Mouse (Mus musculus): Measurements from ENCODE around the gene Rnf186.
"Not testable (repeated sequence)": the region's sequence is repeated elsewhere in the genome, so short reads cannot be mapped to it uniquely, and the experiment has no call there.

The Rnf186 gene

GRCm38 (mm10) chr4:138972139-138972826 is 5.4 kb downstream of the Rnf186 start:
- DNase-seq (ENCODE audit: low spot score in 2 of 2): peak; percentile 64 to 71

- peak; percentile 64 to 68 for DNase-seq (ENCODE audit: low spot score in 2 of 2)
Observed at GRCm38 (mm10) chr4:138972827-138973718, 6.2 kb downstream of the Rnf186 start, which contains the start of gene Tmco4. TSS of gene Tmco4 (plus strand) at chr4:138972888.

GRCm38 (mm10) chr4:138973719-138974115 is 6.8 kb downstream of the Rnf186 start:
- DNase-seq (ENCODE audit: low spot score in 2 of 2): no peak

GRCm38 (mm10) chr4:138974540-138974939 is 7.6 kb downstream of the Rnf186 start:
- not testable (repeated sequence) for DNase-seq (ENCODE audit: low spot score in 2 of 2)

GRCm38 (mm10) chr4:138975194-138975593 is 8.3 kb downstream of the Rnf186 start:
- DNase-seq (ENCODE audit: low spot score in 2 of 2): no peak

- peak in 1 of 2 experiments; percentile 23 for DNase-seq (ENCODE audit: low spot score in 2 of 2)
Observed at GRCm38 (mm10) chr4:138976046-138976445, 9.1 kb downstream of the Rnf186 start.

- DNase-seq (ENCODE audit: low spot score in 2 of 2): no peak
Observed at GRCm38 (mm10) chr4:138980021-138980420, 13.1 kb downstream of the Rnf186 start.

GRCm38 (mm10) chr4:138980771-138981420 is 14.0 kb downstream of the Rnf186 start:
- no peak for DNase-seq (ENCODE audit: low spot score in 2 of 2)

- peak in 1 of 2 experiments; percentile 61 for DNase-seq (ENCODE audit: low spot score in 2 of 2)
Observed at GRCm38 (mm10) chr4:138983422-138983821, 16.5 kb downstream of the Rnf186 start.

GRCm38 (mm10) chr4:138984744-138985143 is 17.8 kb downstream of the Rnf186 start:
- no peak for DNase-seq (ENCODE audit: low spot score in 2 of 2)

- DNase-seq (ENCODE audit: low spot score in 2 of 2): no peak
Observed at GRCm38 (mm10) chr4:138986280-138986679, 19.4 kb downstream of the Rnf186 start.

- DNase-seq (ENCODE audit: low spot score in 2 of 2): no peak
Observed at GRCm38 (mm10) chr4:138994389-138994788, 27.5 kb downstream of the Rnf186 start.

GRCm38 (mm10) chr4:138996410-138996809 is 29.5 kb downstream of the Rnf186 start:
- no peak for DNase-seq (ENCODE audit: low spot score in 2 of 2)

GRCm38 (mm10) chr4:138997121-138997520 is 30.2 kb downstream of the Rnf186 start:
- DNase-seq (ENCODE audit: low spot score in 2 of 2): no peak

GRCm38 (mm10) chr4:138998611-138999010 is 31.7 kb downstream of the Rnf186 start:
- DNase-seq (ENCODE audit: low spot score in 2 of 2): no peak

- no peak for DNase-seq (ENCODE audit: low spot score in 2 of 2)
Observed at GRCm38 (mm10) chr4:139001026-139001425, 34.1 kb downstream of the Rnf186 start.

GRCm38 (mm10) chr4:139001433-139001832 is 34.5 kb downstream of the Rnf186 start:
- DNase-seq (ENCODE audit: low spot score in 2 of 2): no peak

- no peak for DNase-seq (ENCODE audit: low spot score in 2 of 2)
Observed at GRCm38 (mm10) chr4:139004067-139004466, 37.2 kb downstream of the Rnf186 start.

GRCm38 (mm10) chr4:139005214-139005613 is 38.3 kb downstream of the Rnf186 start:
- no peak for DNase-seq (ENCODE audit: low spot score in 2 of 2)

GRCm38 (mm10) chr4:139007353-139007752 is 40.4 kb downstream of the Rnf186 start:
- DNase-seq (ENCODE audit: low spot score in 2 of 2): no peak

- no peak for DNase-seq (ENCODE audit: low spot score in 2 of 2)
Observed at GRCm38 (mm10) chr4:139007981-139008536, 41.1 kb downstream of the Rnf186 start.

- peak; percentile 57 to 63 for DNase-seq (ENCODE audit: low spot score in 2 of 2)
Observed at GRCm38 (mm10) chr4:139011201-139011702, 44.3 kb downstream of the Rnf186 start.

Data from urinary bladder, adult 18-20 months (tissue).